Mouse (Mus musculus) heart, embryonic 16.5 days (tissue): Measurements from ENCODE around the gene Vti1a. TPM values are rescaled to one million over a fixed set of nuclear protein-coding genes. Genes with fewer than 3 reads are reported as not detected.

Experiments
- ATAC-seq: fragments of 200-750 bp; cut with Nextera tagmentation; replicated peaks from 2 replicates; pipeline ENCODE4 v1.8.0; 2017; ENCODE audit warnings: moderate number of reproducible peaks; ENCODE audit not compliant: insufficient read depth, low FRiP score; ENCODE audit errors: extremely low read depth
- H3K27ac ChIP-seq: fragments of 300-500 bp; sonication (generic); 2 replicates; pipeline ENCODE4 v1.5.1; 2014; ENCODE audit warnings: mild to moderate bottlenecking, low read length, control low read depth, moderate library complexity
- H3K27me3 ChIP-seq: fragments of 300-500 bp; sonication (generic); 2 replicates; pipeline ENCODE4 v1.6.1; 2014; ENCODE audit warnings: low read length, mixed read lengths; ENCODE audit not compliant: control insufficient read depth, insufficient read depth
- H3K36me3 ChIP-seq: fragments of 300-500 bp; sonication (generic); 2 replicates; pipeline ENCODE4 v1.6.1; 2014; ENCODE audit not compliant: control insufficient read depth, insufficient read depth
- H3K4me1 ChIP-seq: fragments of 300-500 bp; sonication (generic); 2 replicates; pipeline ENCODE4 v1.6.1; 2014; ENCODE audit warnings: low read length, mixed read lengths; ENCODE audit not compliant: control insufficient read depth, insufficient read depth
- H3K4me2 ChIP-seq: fragments of 300-500 bp; sonication (generic); 2 replicates; pipeline ENCODE4 v1.6.1; 2014; ENCODE audit warnings: low read depth, mild to moderate bottlenecking, control low read depth, low read length
- H3K4me3 ChIP-seq: fragments of 300-500 bp; sonication (generic); 2 replicates; pipeline ENCODE4 v1.5.1; 2014; ENCODE audit warnings: mild to moderate bottlenecking, control low read depth, low read length
- H3K9ac ChIP-seq: fragments of 300-500 bp; sonication (generic); 2 replicates; pipeline ENCODE4 v1.6.1; 2014; ENCODE audit warnings: low read length, control low read depth
- H3K9me3 ChIP-seq: fragments of 300-500 bp; sonication (generic); replicated peaks from 2 replicates; pipeline ENCODE4 v1.6.1; 2016; ENCODE audit warnings: low read length; ENCODE audit not compliant: control insufficient read depth
- WGBS: fragments of 180-500 bp; shearing (Covaris S2); extraction: QIAGEN DNeasy Blood & Tissue Kit; methylation state at CpG from one replicate; pipeline ENCODE4 v1.1.7; 2014; 5-methylcytosine and 5-hydroxymethylcytosine counted together
- polyA plus RNA-seq: library from polyadenylated mRNA; unstranded; fragments of >200 nt; fragmentation: Nextera tagmentation; extraction: Ambion mirVana; gene quantifications from 2 replicates; pipeline ENCODE4 v1.2.1, GENCODE M21; 2015

Vti1a gene
- polyA plus RNA-seq, 1 experiment from 2014 or later, result 17.6 TPM

- no peak overlapping the region for H3K4me3 ChIP-seq
- H3K4me1 ChIP-seq, result peaks cover 7% of the 10 kb centered on the region
- 80% methylated on average over 21 of the region's 21 CpGs for WGBS
- H3K36me3 ChIP-seq, result no peaks in the 10 kb centered on the region
- H3K9ac ChIP-seq, result no peak overlapping the region
- H3K9me3 ChIP-seq, result no peaks in the 10 kb centered on the region
- no peak overlapping the region for H3K27ac ChIP-seq
- ATAC-seq, result no peak
- no peaks in the 10 kb centered on the region for H3K27me3 ChIP-seq
- no peak overlapping the region for H3K4me2 ChIP-seq
Measured at GRCm38 (mm10) chr19:55469301-55470051, 153.4 kb downstream of the Vti1a start.

GRCm38 (mm10) chr19:55472582-55472981 is 156.5 kb downstream of the Vti1a start:
- ATAC-seq, result no peak
- H3K4me2 ChIP-seq, result peak overlapping the region; percentile 16; the same call in 1 of the 2 replicates
- WGBS, result 32% methylated on average over 8 of the region's 8 CpGs

GRCm38 (mm10) chr19:55474225-55474624 is 158.1 kb downstream of the Vti1a start:
- no peak overlapping the region for H3K4me3 ChIP-seq
- no peaks in the 10 kb centered on the region for H3K9me3 ChIP-seq
- WGBS, result 69% methylated on average over 5 of the region's 6 CpGs
- peaks cover 7% of the 10 kb centered on the region for H3K4me1 ChIP-seq
- H3K27me3 ChIP-seq, result no peaks in the 10 kb centered on the region
- no peak for ATAC-seq
- no peak overlapping the region for H3K4me2 ChIP-seq
- H3K9ac ChIP-seq, result no peak overlapping the region
- no peak overlapping the region for H3K27ac ChIP-seq
- H3K36me3 ChIP-seq, result no peaks in the 10 kb centered on the region

More at GRCm38 (mm10) chr19:55472582-55472981, 156.5 kb downstream of the Vti1a start:
- Histone ChIP-seq H3K4me3 (no peak overlapping the region), H3K27me3 (no peaks in the 10 kb centered on the region), H3K9ac (no peak overlapping the region), H3K9me3 (no peaks in the 10 kb centered on the region), H3K27ac (no peak overlapping the region), H3K4me1 (peaks cover 7% of the 10 kb centered on the region), H3K36me3 (no peaks in the 10 kb centered on the region)

GRCm38 (mm10) chr19:55480526-55480925 is 164.4 kb downstream of the Vti1a start:
- H3K9ac ChIP-seq, result no peak overlapping the region
- no peaks in the 10 kb centered on the region for H3K27me3 ChIP-seq
- peaks cover 4% of the 10 kb centered on the region for H3K4me1 ChIP-seq
- H3K9me3 ChIP-seq, result no peaks in the 10 kb centered on the region
- H3K36me3 ChIP-seq, result no peaks in the 10 kb centered on the region
- no peak for ATAC-seq
- H3K4me3 ChIP-seq, result no peak overlapping the region
- no peak overlapping the region for H3K27ac ChIP-seq
- WGBS, result 77% methylated on average over 5 of the region's 5 CpGs
- no peak overlapping the region for H3K4me2 ChIP-seq

GRCm38 (mm10) chr19:55481308-55481707 is 165.2 kb downstream of the Vti1a start:
- H3K9ac ChIP-seq, result no peak overlapping the region
- peaks cover 4% of the 10 kb centered on the region for H3K4me1 ChIP-seq
- no peak for ATAC-seq
- 67% methylated on average over 5 of the region's 5 CpGs for WGBS
- H3K4me2 ChIP-seq, result no peak overlapping the region
- no peaks in the 10 kb centered on the region for H3K9me3 ChIP-seq
- no peak overlapping the region for H3K27ac ChIP-seq
- no peak overlapping the region for H3K4me3 ChIP-seq
- H3K36me3 ChIP-seq, result no peaks in the 10 kb centered on the region
- no peaks in the 10 kb centered on the region for H3K27me3 ChIP-seq

GRCm38 (mm10) chr19:55483526-55483925 is 167.4 kb downstream of the Vti1a start:
- 26% methylated on average over 5 of the region's 5 CpGs for WGBS
- no peak overlapping the region for H3K4me2 ChIP-seq
- no peaks in the 10 kb centered on the region for H3K27me3 ChIP-seq
- H3K9ac ChIP-seq, result no peak overlapping the region
- no peaks in the 10 kb centered on the region for H3K36me3 ChIP-seq
- no peak overlapping the region for H3K4me3 ChIP-seq
- ATAC-seq, result peak; percentile 45; the same call in 1 of the 2 replicates
- peaks cover 4% of the 10 kb centered on the region for H3K4me1 ChIP-seq
- H3K9me3 ChIP-seq, result no peaks in the 10 kb centered on the region
- no peak overlapping the region for H3K27ac ChIP-seq

GRCm38 (mm10) chr19:55484559-55484958 is 168.5 kb downstream of the Vti1a start:
- Histone ChIP-seq H3K9me3 (no peaks in the 10 kb centered on the region), H3K4me2 (no peak overlapping the region), H3K27ac (no peak overlapping the region), H3K4me1 (peaks cover 4% of the 10 kb centered on the region), H3K9ac (no peak overlapping the region), H3K36me3 (no peaks in the 10 kb centered on the region), H3K4me3 (no peak overlapping the region), H3K27me3 (no peaks in the 10 kb centered on the region)
- 78% methylated on average over 6 of the region's 6 CpGs for WGBS
- ATAC-seq, result no peak

- no peak overlapping the region for H3K4me3 ChIP-seq
- 69% methylated on average over 4 of the region's 4 CpGs for WGBS
- ATAC-seq, result no peak
- H3K36me3 ChIP-seq, result no peaks in the 10 kb centered on the region
- H3K9ac ChIP-seq, result no peak overlapping the region
- H3K9me3 ChIP-seq, result no peaks in the 10 kb centered on the region
- H3K27ac ChIP-seq, result no peak overlapping the region
- H3K4me1 ChIP-seq, result peaks cover 4% of the 10 kb centered on the region
- no peak overlapping the region for H3K4me2 ChIP-seq
- H3K27me3 ChIP-seq, result no peaks in the 10 kb centered on the region
Measured at GRCm38 (mm10) chr19:55486473-55486872, 170.4 kb downstream of the Vti1a start.

GRCm38 (mm10) chr19:55491126-55492076 is 175.3 kb downstream of the Vti1a start:
- Histone ChIP-seq H3K27ac (no peak overlapping the region), H3K27me3 (no peaks in the 10 kb centered on the region), H3K4me1 (no peaks in the 10 kb centered on the region; the same call in 1 of the 2 replicates), H3K36me3 (no peaks in the 10 kb centered on the region), H3K4me3 (no peak overlapping the region), H3K9me3 (no peaks in the 10 kb centered on the region), H3K9ac (no peak overlapping the region), H3K4me2 (no peak overlapping the region)
- WGBS, result 58% methylated on average over 15 of the region's 15 CpGs
- no peak for ATAC-seq
